Mouse (Mus musculus) heart, adult 2 months (tissue): ENCODE data around the gene Kalrn. TPM values are rescaled to one million over a fixed set of nuclear protein-coding genes. Genes with fewer than 3 reads are reported as not detected.

Experiments used
- DNase-seq, 2 experiments: peaks; one replicate each; pipeline ENCODE4 v3.0.0; 2021
- H3K27ac ChIP-seq: fragments of 200-600 bp; 2 replicates; pipeline ENCODE4 v1.8.1; 2022
- H3K27me3 ChIP-seq: fragments of 200-500 bp; 2 replicates; pipeline ENCODE4 v1.6.1; 2012; ENCODE audit warnings: mild to moderate bottlenecking, low read length, inconsistent platforms, mixed read lengths; ENCODE audit not compliant: control insufficient read depth, insufficient read depth
- H3K36me3 ChIP-seq: fragments of 200-500 bp; 2 replicates; pipeline ENCODE4 v1.6.1; 2012; ENCODE audit warnings: low read length, inconsistent platforms; ENCODE audit not compliant: control insufficient read depth, insufficient read depth
- H3K4me1 ChIP-seq: fragments of 200-500 bp; 2 replicates; pipeline ENCODE4 v1.6.1; 2011; ENCODE audit warnings: low read length; ENCODE audit not compliant: control insufficient read depth, insufficient read depth
- H3K4me3 ChIP-seq: fragments of 200-600 bp; 2 replicates; pipeline ENCODE4 v1.8.1; 2022
- H3K79me2 ChIP-seq: fragments of 200-500 bp; replicated peaks from 2 replicates; pipeline ENCODE4 v1.6.1; 2012; ENCODE audit warnings: mild to moderate bottlenecking, inconsistent platforms, low read length, moderate library complexity, mixed read lengths; ENCODE audit not compliant: control insufficient read depth, insufficient read depth
- H3K9ac ChIP-seq: fragments of 200-500 bp; 2 replicates; pipeline ENCODE4 v1.6.1; 2012; ENCODE audit warnings: low read depth, mild to moderate bottlenecking, control low read depth, inconsistent platforms, low read length, mixed read lengths
- CTCF ChIP-seq: fragments of 200-600 bp; IDR thresholded peaks from 2 replicates; pipeline ENCODE4 v1.8.1; 2022; ENCODE audit warnings: antibody characterized with exemption, mild to moderate bottlenecking, moderate library complexity
- EP300 ChIP-seq: fragments of 200-500 bp; IDR thresholded peaks from 2 replicates; pipeline ENCODE4 v1.6.1; 2011; ENCODE audit warnings: low read depth, low read length, control low read depth; ENCODE audit not compliant: insufficient read depth
- POLR2A ChIP-seq: fragments of 200-500 bp; IDR thresholded peaks from 2 replicates; pipeline ENCODE4 v1.6.1; 2011; ENCODE audit warnings: mild to moderate bottlenecking, low read depth, low read length, control low read depth; ENCODE audit not compliant: insufficient read depth
- WGBS: fragments of 180-500 bp; shearing (Covaris S2); methylation state at CpG from one replicate; pipeline ENCODE4 v1.1.7; 2018; 5-methylcytosine and 5-hydroxymethylcytosine counted together
- intact Hi-C: fragments of 180-260 bp; cut with DNase I; formaldehyde crosslinking; loops from one replicate; pipeline ENCODE4 v1.15.1; 2025
- polyA plus RNA-seq: library from polyadenylated mRNA; depleted of rRNA; stranded (reverse); fragments of >200 nt; gene quantifications from 2 replicates; pipeline ENCODE4 v1.2.3, GENCODE M21; 2012
- total RNA-seq, 2 experiments: library from RNA; stranded (reverse); gene quantifications; 2 replicates each; pipeline ENCODE4 v1.2.3; 2021

Gene Kalrn
- total and polyA plus RNA-seq, 3 experiments = 8.2 to 31.8 (median 26.1) TPM

DNA sequence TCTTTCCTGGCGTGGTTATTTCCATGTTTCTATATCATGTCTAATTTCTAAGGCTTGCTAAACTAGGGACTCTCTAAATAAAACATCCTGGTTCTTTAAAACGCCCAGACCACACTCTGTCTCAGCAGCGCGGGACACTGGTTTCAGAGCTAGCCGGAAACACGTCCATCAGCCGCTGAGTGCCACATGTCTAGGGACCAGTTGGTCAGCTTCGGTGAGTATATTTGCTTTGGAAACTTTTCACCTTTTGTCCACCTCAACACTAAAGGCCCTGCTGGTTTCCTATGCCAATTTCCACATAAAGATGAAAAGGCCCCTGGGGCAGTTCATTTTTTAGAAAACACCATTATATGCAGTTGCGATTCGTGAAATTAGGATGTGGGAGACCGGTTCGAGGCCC, 524.0 kb downstream of the Kalrn start:
- H3K4me3 ChIP-seq = no peak overlapping the region
- intact Hi-C loops = no loop called here
- WGBS = 93% methylated on average over 12 of the region's 12 CpGs
- H3K36me3 ChIP-seq = no peaks in the 10 kb centered on the region
- H3K79me2 ChIP-seq = no peaks in the 10 kb centered on the region
- TF ChIP-seq EP300 (no peak), CTCF (no peak), POLR2A (no peak)
- no peaks in the 10 kb centered on the region for H3K27me3 ChIP-seq
- no peak for DNase-seq
- H3K9ac ChIP-seq = no peak overlapping the region
- H3K4me1 ChIP-seq = no peaks in the 10 kb centered on the region
- H3K27ac ChIP-seq = no peak overlapping the region

DNA sequence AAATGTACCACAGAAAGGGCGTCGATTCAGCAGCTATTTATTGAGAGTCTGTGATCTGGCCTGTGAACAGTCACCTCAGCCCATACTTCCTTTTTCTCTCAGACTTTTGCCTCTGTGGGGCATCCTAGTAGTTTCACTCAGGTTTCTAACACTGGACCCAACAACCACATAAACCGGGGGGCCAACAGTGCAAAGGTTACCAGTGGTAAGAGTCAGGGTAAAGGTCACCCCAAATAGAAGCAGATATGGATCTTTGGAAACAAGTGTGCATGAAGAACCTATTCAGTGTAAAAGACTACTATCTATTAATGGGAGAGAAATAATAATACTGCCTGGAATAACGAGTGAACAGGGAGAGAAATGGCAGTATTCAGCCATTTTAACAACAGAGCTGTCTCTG, 525.1 kb downstream of the Kalrn start:
- intact Hi-C loops = no loop called here
- H3K9ac ChIP-seq = no peak overlapping the region
- DNase-seq = no peak
- no peaks in the 10 kb centered on the region for H3K27me3 ChIP-seq
- no peak overlapping the region for H3K4me3 ChIP-seq
- H3K27ac ChIP-seq = no peak overlapping the region
- no peaks in the 10 kb centered on the region for H3K79me2 ChIP-seq
- no peaks in the 10 kb centered on the region for H3K4me1 ChIP-seq
- no peaks in the 10 kb centered on the region for H3K36me3 ChIP-seq
- no peak for TF ChIP-seq POLR2A
- no peak for TF ChIP-seq CTCF
- TF ChIP-seq EP300 = no peak
- WGBS = 84% methylated on average over 4 of the region's 4 CpGs

DNA sequence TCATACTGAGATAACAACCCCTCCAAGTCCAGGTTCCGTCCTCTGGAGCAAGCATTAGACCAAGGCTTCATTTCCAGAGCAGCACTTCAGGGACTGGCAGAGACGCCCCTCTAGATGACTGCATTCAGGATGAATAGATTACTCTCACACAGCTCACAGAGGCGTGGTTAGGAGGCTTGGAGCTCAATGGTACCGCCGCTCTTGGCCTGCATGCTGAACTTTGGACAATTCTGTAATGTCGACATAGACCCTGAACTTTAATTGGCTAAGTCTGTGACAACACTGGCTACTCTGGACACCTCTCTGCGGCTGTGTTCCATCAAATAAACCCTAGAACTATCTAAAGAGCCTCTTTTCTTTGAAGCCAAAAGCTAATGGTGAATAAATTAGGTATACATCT, 525.8 kb downstream of the Kalrn start:
- H3K36me3 ChIP-seq = no peaks in the 10 kb centered on the region
- no peaks in the 10 kb centered on the region for H3K27me3 ChIP-seq
- H3K4me1 ChIP-seq = no peaks in the 10 kb centered on the region
- H3K79me2 ChIP-seq = no peaks in the 10 kb centered on the region
- H3K4me3 ChIP-seq = no peak overlapping the region
- no peak overlapping the region for H3K27ac ChIP-seq
- no peak for DNase-seq
- no peak overlapping the region for H3K9ac ChIP-seq
- intact Hi-C loops = no loop called here
- 81% methylated on average over 7 of the region's 7 CpGs for WGBS
- TF ChIP-seq EP300 = no peak
- TF ChIP-seq POLR2A = no peak
- TF ChIP-seq CTCF = no peak

DNA sequence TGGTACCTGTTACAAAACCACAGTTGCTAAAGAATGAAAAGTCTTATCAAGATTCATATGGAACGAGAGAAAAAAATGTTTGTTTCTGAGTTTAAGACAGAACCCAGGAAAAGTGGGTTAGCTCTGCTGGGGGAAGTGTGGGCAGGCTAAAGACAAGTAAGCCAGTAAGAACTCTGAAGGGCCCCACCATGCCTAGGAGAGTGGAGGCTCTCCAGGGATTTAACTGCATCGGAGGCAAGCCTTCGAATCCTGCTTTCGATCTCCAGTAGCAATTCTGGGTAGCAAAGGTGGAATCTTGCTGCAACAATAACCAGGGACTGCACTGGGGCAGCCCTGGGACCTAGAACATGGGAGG, 526.3 kb downstream of the Kalrn start:
- no peaks in the 10 kb centered on the region for H3K79me2 ChIP-seq
- H3K9ac ChIP-seq = no peak overlapping the region
- no peak overlapping the region for H3K4me3 ChIP-seq
- H3K36me3 ChIP-seq = no peaks in the 10 kb centered on the region
- 77% methylated on average over 4 of the region's 4 CpGs for WGBS
- no peak for DNase-seq
- no peaks in the 10 kb centered on the region for H3K27me3 ChIP-seq
- intact Hi-C loops = no loop called here
- no peaks in the 10 kb centered on the region for H3K4me1 ChIP-seq
- TF ChIP-seq POLR2A (no peak), EP300 (no peak), CTCF (no peak)
- H3K27ac ChIP-seq = no peak overlapping the region

DNA sequence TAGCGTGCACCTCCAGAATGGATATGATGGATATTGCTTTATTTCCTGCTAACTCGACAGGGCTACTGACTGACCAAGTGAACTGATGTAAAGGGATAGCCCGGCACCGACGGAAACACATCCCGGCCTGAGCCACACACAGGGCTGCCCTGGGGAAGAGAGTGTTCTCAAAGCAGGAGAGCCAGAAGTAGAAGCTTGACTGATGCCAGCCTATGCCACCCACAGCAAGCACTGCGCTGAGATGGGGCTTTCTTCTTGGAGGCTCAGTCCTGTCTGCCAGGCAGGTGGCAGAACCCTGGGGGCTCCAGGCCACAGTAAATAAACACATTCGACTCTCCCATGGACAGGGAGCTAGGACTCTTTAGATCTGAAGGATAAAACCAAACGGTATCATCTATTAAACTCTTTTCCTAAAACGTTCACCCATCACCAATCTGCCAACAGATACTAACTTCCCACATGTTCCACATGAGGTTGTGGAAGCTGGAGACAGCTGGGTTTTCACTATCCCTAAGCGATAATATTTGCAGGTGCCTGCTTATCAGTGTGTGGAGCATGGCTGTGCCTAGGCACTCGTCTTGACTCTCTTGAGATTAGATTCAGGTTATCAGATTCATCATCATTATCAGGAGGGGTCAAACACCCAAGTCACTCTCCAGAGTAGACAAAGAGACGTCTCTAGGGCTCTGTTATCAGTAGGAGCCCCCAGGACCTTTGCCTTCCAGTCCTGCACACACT, 526.9 kb downstream of the Kalrn start:
- Histone ChIP-seq H3K4me1 (no peaks in the 10 kb centered on the region), H3K27me3 (no peaks in the 10 kb centered on the region), H3K36me3 (no peaks in the 10 kb centered on the region), H3K4me3 (no peak overlapping the region), H3K27ac (no peak overlapping the region), H3K9ac (no peak overlapping the region), H3K79me2 (no peaks in the 10 kb centered on the region)
- TF ChIP-seq POLR2A (no peak), EP300 (no peak), CTCF (no peak)
- no peak for DNase-seq
- WGBS = 77% methylated on average over 13 of the region's 13 CpGs
- intact Hi-C loops = no loop called here

GRCm38 (mm10) chr16:34044539-34044938, 528.8 kb downstream of the Kalrn start:
- 75% methylated on average over 8 of the region's 8 CpGs for WGBS
- no peak for DNase-seq
- Histone ChIP-seq H3K27ac (no peak overlapping the region), H3K27me3 (no peaks in the 10 kb centered on the region), H3K4me3 (no peak overlapping the region), H3K79me2 (no peaks in the 10 kb centered on the region), H3K9ac (no peak overlapping the region), H3K4me1 (no peaks in the 10 kb centered on the region), H3K36me3 (no peaks in the 10 kb centered on the region)
- TF ChIP-seq CTCF (no peak), EP300 (no peak), POLR2A (no peak)
- intact Hi-C loops = no loop called here
